Mouse (Mus musculus): ENCODE measurements around the gene Abca4.
"Not testable (repeated sequence)": the region's sequence is repeated elsewhere in the genome, so short reads cannot be mapped to it uniquely, and the experiment has no call there.

Gene Abca4

GRCm38 (mm10) chr3:122199600-122199999 is 155.4 kb downstream of the Abca4 start:
- in situ Hi-C loops (cut with MboI; ENCODE audit: low pct_unique_long_range_greater_than_20kb in 1 of 2, low sequenced_read_pairs in 2 of 2, unreplicated experiment in 1 of 2), result no loop called here

GRCm38 (mm10) chr3:122200017-122200416 is 155.8 kb downstream of the Abca4 start:
- in situ Hi-C loops (cut with MboI; ENCODE audit: low pct_unique_long_range_greater_than_20kb in 1 of 2, low sequenced_read_pairs in 2 of 2, unreplicated experiment in 1 of 2), result no loop called here

GRCm38 (mm10) chr3:122200447-122200846 is 156.2 kb downstream of the Abca4 start:
- in situ Hi-C loops (cut with MboI; ENCODE audit: low pct_unique_long_range_greater_than_20kb in 1 of 2, low sequenced_read_pairs in 2 of 2, unreplicated experiment in 1 of 2), result no loop called here

DNA sequence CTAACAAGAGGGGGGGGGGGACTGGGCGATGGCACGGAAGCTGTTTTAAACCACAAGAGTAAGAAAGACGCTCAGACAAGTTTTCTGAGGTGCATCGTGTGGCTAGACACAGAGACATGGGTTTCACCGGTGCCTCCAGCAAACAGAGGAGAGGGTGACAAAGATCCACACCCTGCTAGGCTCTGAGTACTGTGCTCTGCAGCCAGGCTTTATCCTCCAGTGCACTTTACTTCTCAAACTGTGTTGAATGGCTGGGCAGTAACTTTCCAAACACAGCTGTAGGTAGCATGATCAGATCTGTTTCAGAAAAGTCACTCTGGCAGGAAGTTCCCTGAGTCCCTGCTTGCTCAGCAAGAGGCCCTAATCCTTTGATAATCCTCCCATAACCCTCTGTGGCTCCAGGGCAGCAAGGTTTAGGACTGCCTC is 158.1 kb downstream of the Abca4 start:
- in situ Hi-C loops (cut with MboI; ENCODE audit: low pct_unique_long_range_greater_than_20kb in 1 of 2, low sequenced_read_pairs in 2 of 2, unreplicated experiment in 1 of 2), result no loop called here

DNA sequence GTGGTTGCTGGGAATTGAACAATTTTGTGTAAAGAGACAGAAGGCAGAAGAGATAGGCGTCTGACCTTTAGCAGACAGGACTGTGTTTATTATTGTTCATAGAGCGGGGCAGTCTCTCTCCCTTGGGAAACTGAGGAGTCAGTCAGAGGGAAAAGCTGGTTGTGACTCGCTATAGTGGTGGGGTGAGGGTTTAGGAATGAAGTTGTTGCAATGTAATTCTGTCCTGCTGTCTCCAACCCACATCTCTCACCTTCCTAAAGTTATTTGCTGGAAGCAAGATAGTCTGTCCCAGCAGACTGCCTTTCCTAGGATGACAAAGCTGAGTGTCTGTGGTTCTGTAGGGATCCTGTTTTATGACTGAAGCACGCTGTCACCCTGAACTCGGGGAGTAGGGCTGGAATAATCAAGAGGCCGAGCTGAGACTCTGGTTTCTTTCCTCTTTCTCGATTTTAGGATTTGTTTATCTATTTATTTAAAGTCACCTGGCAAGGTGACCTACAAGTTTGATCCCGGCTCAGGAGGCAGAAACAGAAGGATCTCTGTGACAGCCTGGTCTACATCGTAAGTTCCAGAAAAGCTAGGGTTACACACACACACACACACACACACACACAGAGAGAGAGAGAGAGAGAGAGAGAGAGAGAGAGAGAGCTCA is 159.6 kb downstream of the Abca4 start:
- in situ Hi-C loops (cut with MboI; ENCODE audit: low pct_unique_long_range_greater_than_20kb in 1 of 2, low sequenced_read_pairs in 2 of 2, unreplicated experiment in 1 of 2), result no loop called here

- in situ Hi-C loops (cut with MboI; ENCODE audit: low pct_unique_long_range_greater_than_20kb in 1 of 2, low sequenced_read_pairs in 2 of 2, unreplicated experiment in 1 of 2), result no loop called here
Observed at GRCm38 (mm10) chr3:122205753-122206152, 161.5 kb downstream of the Abca4 start.

- in situ Hi-C loops (cut with MboI; ENCODE audit: low pct_unique_long_range_greater_than_20kb in 1 of 2, low sequenced_read_pairs in 2 of 2, unreplicated experiment in 1 of 2), result no loop called here
Observed at GRCm38 (mm10) chr3:122206279-122207070, 162.2 kb downstream of the Abca4 start.

DNA sequence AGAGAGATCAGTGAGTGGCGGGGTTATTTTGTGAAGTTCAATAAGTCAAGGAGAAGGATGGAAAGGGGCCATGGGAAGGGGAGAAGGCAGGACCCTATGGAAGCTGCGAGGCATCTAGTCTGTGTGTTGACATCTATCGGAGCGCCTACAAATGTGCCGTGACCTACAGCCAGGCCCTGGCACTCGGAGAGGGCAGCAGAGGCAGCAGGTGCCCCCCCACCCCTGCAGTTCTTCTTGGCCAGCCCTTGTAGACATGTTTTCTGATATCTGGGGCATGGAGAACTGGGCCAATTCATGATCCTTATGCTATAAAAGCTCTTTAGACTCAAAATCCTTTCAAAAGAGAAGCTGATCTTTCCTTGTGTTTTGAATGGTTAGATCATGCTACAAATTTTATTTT is 163.5 kb downstream of the Abca4 start:
- in situ Hi-C loops (cut with MboI; ENCODE audit: low pct_unique_long_range_greater_than_20kb in 1 of 2, low sequenced_read_pairs in 2 of 2, unreplicated experiment in 1 of 2), result no loop called here

GRCm38 (mm10) chr3:122208296-122209225 is 164.3 kb downstream of the Abca4 start:
- in situ Hi-C loops (cut with MboI; ENCODE audit: low pct_unique_long_range_greater_than_20kb in 1 of 2, low sequenced_read_pairs in 2 of 2, unreplicated experiment in 1 of 2), result no loop called here

GRCm38 (mm10) chr3:122209511-122209910 is 165.3 kb downstream of the Abca4 start:
- in situ Hi-C loops (cut with MboI; ENCODE audit: low pct_unique_long_range_greater_than_20kb in 1 of 2, low sequenced_read_pairs in 2 of 2, unreplicated experiment in 1 of 2), result no loop called here

DNA sequence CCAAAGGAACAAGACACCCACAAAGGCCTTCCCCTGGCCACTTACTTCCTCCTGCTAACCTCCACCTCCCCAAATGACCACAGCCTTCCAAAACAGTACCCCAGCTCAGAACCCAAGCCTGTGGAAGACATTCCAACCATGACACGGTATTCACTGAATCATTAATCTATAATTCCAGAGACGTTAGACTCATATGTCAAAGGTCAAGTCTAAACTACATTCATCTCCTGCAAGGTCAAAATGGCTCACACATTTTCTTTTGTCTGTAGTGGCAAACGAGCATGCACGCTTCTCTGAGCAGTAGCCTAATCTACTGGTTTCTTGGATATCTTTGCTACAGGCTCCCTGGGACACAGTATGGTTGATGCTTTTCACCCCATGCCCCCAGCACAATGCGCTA is 166.2 kb downstream of the Abca4 start:
- in situ Hi-C loops (cut with MboI; ENCODE audit: low pct_unique_long_range_greater_than_20kb in 1 of 2, low sequenced_read_pairs in 2 of 2, unreplicated experiment in 1 of 2), result no loop called here

- in situ Hi-C loops (cut with MboI; ENCODE audit: low pct_unique_long_range_greater_than_20kb in 1 of 2, low sequenced_read_pairs in 2 of 2, unreplicated experiment in 1 of 2), result no loop called here
Observed at GRCm38 (mm10) chr3:122210846-122211245, 166.6 kb downstream of the Abca4 start.

DNA sequence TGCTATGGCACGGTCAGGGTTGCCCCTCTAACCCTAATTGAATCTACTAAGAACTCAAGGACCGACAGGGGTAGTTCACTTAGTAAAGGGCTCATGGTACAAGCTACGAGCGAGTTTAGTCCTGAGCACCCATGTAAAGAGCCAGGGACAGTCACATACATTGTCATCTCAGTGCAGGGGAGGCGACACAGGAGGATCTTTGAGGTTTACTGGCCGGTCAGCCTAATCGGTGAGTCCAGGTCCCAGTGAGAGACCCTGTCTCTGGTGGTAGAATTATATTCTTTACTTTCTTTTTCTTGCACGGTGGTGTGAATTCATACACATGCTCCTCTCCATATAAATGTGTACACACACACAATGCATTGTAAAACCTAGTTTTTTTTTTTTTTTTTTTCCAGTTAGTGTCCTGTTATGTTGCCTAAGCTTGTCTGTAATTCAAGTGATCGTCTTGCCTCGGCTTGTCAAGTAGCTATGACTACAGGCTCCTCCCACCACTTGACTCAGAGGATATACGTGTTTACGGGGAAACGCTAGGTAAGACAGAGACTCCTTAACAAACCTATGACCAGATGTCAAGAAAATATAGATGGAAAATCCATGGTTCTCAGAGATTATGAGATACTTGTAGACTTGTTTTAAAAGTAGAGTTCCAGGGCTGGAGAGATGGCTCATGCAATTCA is 167.3 kb downstream of the Abca4 start:
- in situ Hi-C loops (cut with MboI; ENCODE audit: low pct_unique_long_range_greater_than_20kb in 1 of 2, low sequenced_read_pairs in 2 of 2, unreplicated experiment in 1 of 2), result no loop called here

GRCm38 (mm10) chr3:122221240-122222036 is 177.2 kb downstream of the Abca4 start:
- in situ Hi-C loops (cut with MboI; ENCODE audit: low pct_unique_long_range_greater_than_20kb in 1 of 2, low sequenced_read_pairs in 2 of 2, unreplicated experiment in 1 of 2), result no loop called here

DNA sequence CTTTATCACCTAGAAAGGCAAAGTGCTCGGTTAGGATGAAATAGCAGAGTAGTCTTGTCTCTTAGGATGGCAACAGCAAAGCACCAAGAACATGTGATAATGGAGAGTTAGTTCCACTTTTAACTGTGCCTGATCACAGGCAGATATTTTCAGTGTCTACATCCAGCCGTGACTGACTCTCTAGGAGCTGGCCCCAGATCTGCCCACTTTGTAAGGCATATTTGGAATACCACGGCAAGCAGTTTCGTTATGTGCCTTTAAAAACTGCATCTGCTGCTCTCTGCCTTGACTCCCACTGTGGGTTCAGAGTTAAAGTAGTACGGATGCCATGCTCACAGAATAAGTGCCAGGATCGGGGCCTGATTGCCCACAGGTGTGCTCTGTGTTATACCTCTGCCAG is 182.7 kb downstream of the Abca4 start:
- in situ Hi-C loops (cut with MboI; ENCODE audit: low pct_unique_long_range_greater_than_20kb in 1 of 2, low sequenced_read_pairs in 2 of 2, unreplicated experiment in 1 of 2), result not testable (repeated sequence)

All from mouse embryonic stem cell (cell line).